In the genomic region with DNA sequence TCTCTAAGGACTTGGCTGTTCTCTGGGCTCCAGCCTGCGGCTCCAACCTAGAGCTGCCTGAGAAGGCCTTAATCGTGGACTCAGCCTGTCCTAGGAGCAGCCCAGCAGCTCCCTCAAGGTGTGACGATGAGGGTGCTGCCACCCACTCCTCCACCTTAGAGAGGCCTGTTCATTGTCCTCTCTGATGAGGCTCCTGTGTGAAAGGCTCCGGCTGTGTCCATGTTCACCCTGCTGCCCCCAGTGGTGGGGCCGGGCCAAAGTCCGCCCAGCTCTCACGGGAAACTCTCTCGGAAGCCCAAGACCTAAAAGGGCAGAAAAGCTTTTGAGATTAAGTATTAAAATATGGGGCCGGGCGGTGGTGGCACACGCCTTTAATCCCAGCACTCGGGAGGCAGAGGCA, we compare ENCODE assay signal across 8 mouse cellular contexts. TPM values are rescaled to one million over a fixed set of nuclear protein-coding genes. Genes with fewer than 3 reads are reported as not detected.
DNase-seq lines count a peak whose midpoint lies in the region; ATAC-seq and TF ChIP-seq lines count a peak whose summit lies in the region.

No protein-coding gene starts in this region.

- no peak overlapping the region for H3K4me2 ChIP-seq in forebrain, embryonic 14.5 days (ENCODE audit: low read length)
- no peak overlapping the region for H3K4me2 ChIP-seq in forebrain, embryonic 13.5 days

- intact Hi-C loops in left cerebral cortex, adult 2 months (cut with DNase I): loop anchor here (2.0 kb wide), 1 partner anchor 17 kb away; no protein-coding TSS in a partner anchor

- TF ChIP-seq CTCF in left cerebral cortex, adult 2 months (IDR thresholded peaks at IDR 0.05): peak; percentile 50

- peak overlapping the region; percentile 98 for H3K27ac ChIP-seq in left cerebral cortex, adult 2 months
- H3K27ac ChIP-seq in forebrain, embryonic 14.5 days (ENCODE audit: low read depth, low read length): no peak overlapping the region
- no peak overlapping the region for H3K27ac ChIP-seq in forebrain, embryonic 13.5 days

- H3K36me3 ChIP-seq in forebrain, embryonic 14.5 days (ENCODE audit: control insufficient read depth, insufficient read depth, low read length): no peaks in the 10 kb centered on the region
- no peaks in the 10 kb centered on the region for H3K36me3 ChIP-seq in forebrain, embryonic 13.5 days (ENCODE audit: poor library complexity, severe bottlenecking)

- H3K9ac ChIP-seq in forebrain, embryonic 14.5 days (ENCODE audit: low read length): no peak overlapping the region
- no peak overlapping the region for H3K9ac ChIP-seq in forebrain, embryonic 13.5 days

- no peak for ATAC-seq in forebrain, embryonic 14.5 days
- no peak for ATAC-seq in inflammation-experienced regulatory T-cells, adult 6 months
- no peak for ATAC-seq in forebrain, embryonic 13.5 days

- H3K4me3 ChIP-seq in left cerebral cortex, adult 2 months: no peak overlapping the region
- H3K4me3 ChIP-seq in forebrain, embryonic 14.5 days (ENCODE audit: low read depth, low read length): no peak overlapping the region
- H3K4me3 ChIP-seq in forebrain, embryonic 13.5 days: no peak overlapping the region

- 52% methylated on average over 12 of the region's 12 CpGs for WGBS in forebrain, embryonic 14.5 days
- WGBS in forebrain, embryonic 13.5 days: 55% methylated on average over 12 of the region's 12 CpGs

- no peaks in the 10 kb centered on the region for H3K9me3 ChIP-seq in forebrain, embryonic 14.5 days (replicated peaks; ENCODE audit: control insufficient read depth, low read length)
- H3K9me3 ChIP-seq in forebrain, embryonic 13.5 days (replicated peaks): no peaks in the 10 kb centered on the region

- peaks cover 18% of the 10 kb centered on the region for H3K4me1 ChIP-seq in forebrain, embryonic 14.5 days (ENCODE audit: control insufficient read depth, insufficient read depth, low read length)
- H3K4me1 ChIP-seq in forebrain, embryonic 13.5 days: peaks cover 30% of the 10 kb centered on the region

- H3K27me3 ChIP-seq in forebrain, embryonic 14.5 days (replicated peaks; ENCODE audit: control insufficient read depth, insufficient read depth, low read length): no peaks in the 10 kb centered on the region
- no peaks in the 10 kb centered on the region for H3K27me3 ChIP-seq in forebrain, embryonic 13.5 days

- no peak for DNase-seq in left cerebral cortex, adult 2 months (ENCODE audit: extremely low spot score in 1 of 2, low spot score in 2 of 2)
- DNase-seq in left cerebral cortex, adult 18-20 months (ENCODE audit: low spot score in 2 of 2): no peak
- peak; percentile 59 for DNase-seq in embryo, embryonic 10 days (ENCODE audit: low spot score)
- DNase-seq in kidney, adult 9 months: peak; percentile 93
- DNase-seq in lung, postnatal 25 days (ENCODE audit: low spot score): peak; percentile 73
- DNase-seq in forebrain, embryonic 14.5 days (ENCODE audit: low spot score): no peak

RNA-seq across cellular contexts. Expression of gene Scyl1, which starts 48.3 kb away (rescaled TPM):
- total RNA-seq in left cerebral cortex, adult 2 months (2021): 10 to 100 TPM; 92.0 to 98.0 TPM
- total RNA-seq in left cerebral cortex, adult 18-20 months (2021): 10 to 100 TPM; 90.8 to 93.4 TPM
- polyA plus RNA-seq in forebrain, embryonic 14.5 days (2014; fragmentation: Nextera tagmentation; extraction: Ambion mirVana): 56.1 and 67.9 TPM in 2 replicates
- polyA plus RNA-seq in inflammation-experienced regulatory T-cells, adult 6 months (2017; shearing (Covaris generic)): 10 to 100 TPM; 14.2 to 19.5 (median 15.4) TPM
- 56.4 and 62.6 TPM in 2 replicates for polyA plus RNA-seq in forebrain, embryonic 13.5 days (2015; fragmentation: Nextera tagmentation; extraction: Ambion mirVana)

RNA-seq across cellular contexts. Expression of gene Frmd8, which starts 55.5 kb away (rescaled TPM):
- total RNA-seq in left cerebral cortex, adult 2 months (2021): 10 to 100 TPM; 10.1 to 13.4 TPM
- total RNA-seq in left cerebral cortex, adult 18-20 months (2021): 10 to 100 TPM; 13.5 to 13.6 TPM
- 13.1 and 16.0 TPM in 2 replicates for polyA plus RNA-seq in forebrain, embryonic 14.5 days (2014; fragmentation: Nextera tagmentation; extraction: Ambion mirVana)
- 10 to 100 TPM; 57.3 to 71.3 (median 60.1) TPM for polyA plus RNA-seq in inflammation-experienced regulatory T-cells, adult 6 months (2017; shearing (Covaris generic))
- 21.7 and 26.2 TPM in 2 replicates for polyA plus RNA-seq in forebrain, embryonic 13.5 days (2015; fragmentation: Nextera tagmentation; extraction: Ambion mirVana)

RNA-seq across cellular contexts. Expression of gene Slc25a45, which starts 58.1 kb away (rescaled TPM):
- 1 to 10 TPM; 2.5 to 2.7 TPM for total RNA-seq in left cerebral cortex, adult 2 months (2021)
- 1 to 10 TPM; 2.3 to 3.2 TPM for total RNA-seq in left cerebral cortex, adult 18-20 months (2021)
- polyA plus RNA-seq in forebrain, embryonic 14.5 days (2014; fragmentation: Nextera tagmentation; extraction: Ambion mirVana): 1.7 TPM in 2 replicates
- 10 to 100 TPM; 48.8 to 54.8 (median 54.1) TPM for polyA plus RNA-seq in inflammation-experienced regulatory T-cells, adult 6 months (2017; shearing (Covaris generic))
- 1.2 and 1.4 TPM in 2 replicates for polyA plus RNA-seq in forebrain, embryonic 13.5 days (2015; fragmentation: Nextera tagmentation; extraction: Ambion mirVana)

Comparison
In these comparisons a context has a peak if more than half of its experiments do, and no peak if none do; other contexts are left out.
1. DNase-seq: peak in embryo, embryonic 10 days (single experiment), kidney, adult 9 months (single experiment) and lung, postnatal 25 days (single experiment); none in left cerebral cortex, adult 2 months (0 of 2), left cerebral cortex, adult 18-20 months (0 of 2) and forebrain, embryonic 14.5 days (single experiment).
2. RNA of gene Slc25a45, which starts 58.1 kb away (polyA plus RNA-seq): 48.8 to 54.8 TPM in inflammation-experienced regulatory T-cells, adult 6 months; 1.7 TPM in forebrain, embryonic 14.5 days and 1.2 to 1.4 TPM in forebrain, embryonic 13.5 days; every median in the first group is over 10 times any median in the second.